Mouse (Mus musculus): Measurements from ENCODE around the gene Otud7b. TPM values are rescaled to one million over a fixed set of nuclear protein-coding genes. Genes with fewer than 3 reads are reported as not detected.
"Not testable (repeated sequence)": the region's sequence is repeated elsewhere in the genome, so short reads cannot be mapped to it uniquely, and the experiment has no call there.

Gene Otud7b
- polyA plus RNA-seq, 1 experiment: 17.6 TPM

- not testable (repeated sequence) for DNase-seq (ENCODE audit: extremely low spot score in 1 of 2, low spot score in 1 of 2)
Observed at GRCm38 (mm10) chr3:96174042-96174441, 69.7 kb downstream of the Otud7b start.

- no peak for DNase-seq (ENCODE audit: extremely low spot score in 1 of 2, low spot score in 1 of 2)
Observed at GRCm38 (mm10) chr3:96175251-96175650, 70.9 kb downstream of the Otud7b start.

GRCm38 (mm10) chr3:96178427-96178826 lies 74.1 kb downstream of the Otud7b start:
- DNase-seq (ENCODE audit: extremely low spot score in 1 of 2, low spot score in 1 of 2): no peak

GRCm38 (mm10) chr3:96178902-96179301 lies 74.6 kb downstream of the Otud7b start:
- no peak for DNase-seq (ENCODE audit: extremely low spot score in 1 of 2, low spot score in 1 of 2)

GRCm38 (mm10) chr3:96179531-96179930 lies 75.2 kb downstream of the Otud7b start:
- no peak for DNase-seq (ENCODE audit: extremely low spot score in 1 of 2, low spot score in 1 of 2)

GRCm38 (mm10) chr3:96180727-96181477 lies 76.6 kb downstream of the Otud7b start, which contains the start of gene Sv2a:
Sv2a (plus strand) TSS chr3:96181151.
- peak in 1 of 2 experiments; percentile 80 for DNase-seq (ENCODE audit: extremely low spot score in 1 of 2, low spot score in 1 of 2)

GRCm38 (mm10) chr3:96181510-96182381 lies 77.4 kb downstream of the Otud7b start:
- no peak for DNase-seq (ENCODE audit: extremely low spot score in 1 of 2, low spot score in 1 of 2)

- no peak for DNase-seq (ENCODE audit: extremely low spot score in 1 of 2, low spot score in 1 of 2)
Observed at GRCm38 (mm10) chr3:96182382-96182776, 78.1 kb downstream of the Otud7b start.

- no peak for DNase-seq (ENCODE audit: extremely low spot score in 1 of 2, low spot score in 1 of 2)
Observed at GRCm38 (mm10) chr3:96192977-96193376, 88.7 kb downstream of the Otud7b start.

- no peak for DNase-seq (ENCODE audit: extremely low spot score in 1 of 2, low spot score in 1 of 2)
Observed at GRCm38 (mm10) chr3:96194966-96195365, 90.6 kb downstream of the Otud7b start.

GRCm38 (mm10) chr3:96195616-96196313 lies 91.4 kb downstream of the Otud7b start:
- no peak for DNase-seq (ENCODE audit: extremely low spot score in 1 of 2, low spot score in 1 of 2)

- peak in 1 of 2 experiments; percentile 48 for DNase-seq (ENCODE audit: extremely low spot score in 1 of 2, low spot score in 1 of 2)
Observed at GRCm38 (mm10) chr3:96196437-96197128, 92.3 kb downstream of the Otud7b start.

GRCm38 (mm10) chr3:96197129-96197749 lies 92.9 kb downstream of the Otud7b start:
- peak; percentile 91 to 95 for DNase-seq (ENCODE audit: extremely low spot score in 1 of 2, low spot score in 1 of 2)

- no peak for DNase-seq (ENCODE audit: extremely low spot score in 1 of 2, low spot score in 1 of 2)
Observed at GRCm38 (mm10) chr3:96198181-96198580, 93.9 kb downstream of the Otud7b start.

- DNase-seq (ENCODE audit: extremely low spot score in 1 of 2, low spot score in 1 of 2): not testable (repeated sequence)
Observed at GRCm38 (mm10) chr3:96198601-96199251, 94.4 kb downstream of the Otud7b start.

GRCm38 (mm10) chr3:96199731-96200130 lies 95.4 kb downstream of the Otud7b start:
- no peak for DNase-seq (ENCODE audit: extremely low spot score in 1 of 2, low spot score in 1 of 2)

GRCm38 (mm10) chr3:96207819-96208218 lies 103.5 kb downstream of the Otud7b start:
- DNase-seq (ENCODE audit: extremely low spot score in 1 of 2, low spot score in 1 of 2): no peak

- no peak for DNase-seq (ENCODE audit: extremely low spot score in 1 of 2, low spot score in 1 of 2)
Observed at GRCm38 (mm10) chr3:96209242-96209641, 104.9 kb downstream of the Otud7b start.

Data from frontal cortex, adult 2 months (tissue).